Mouse (Mus musculus) forebrain, embryonic 10.5 days (tissue): ENCODE results near the gene Tenm3. TPM values are rescaled to one million over a fixed set of nuclear protein-coding genes. Genes with fewer than 3 reads are reported as not detected.

Source experiments
- DNase-seq: peaks from one replicate; pipeline ENCODE4 v3.0.0-alpha.2; 2017; ENCODE audit warnings: low spot score; ENCODE audit errors: extremely low spot score
- H3K27ac ChIP-seq: fragments of 300-500 bp; sonication (generic); 2 replicates; pipeline ENCODE4 v1.5.1; 2016; ENCODE audit warnings: mild to moderate bottlenecking
- H3K27me3 ChIP-seq: fragments of 300-500 bp; sonication (generic); 2 replicates; pipeline ENCODE4 v1.6.1; 2016; ENCODE audit warnings: mild to moderate bottlenecking; ENCODE audit not compliant: poor library complexity, severe bottlenecking
- H3K36me3 ChIP-seq: fragments of 300-500 bp; sonication (generic); replicated peaks from 2 replicates; pipeline ENCODE4 v1.6.1; 2016; ENCODE audit warnings: mild to moderate bottlenecking, moderate library complexity
- H3K4me1 ChIP-seq: fragments of 300-500 bp; sonication (generic); 2 replicates; pipeline ENCODE4 v1.6.1; 2016
- H3K4me3 ChIP-seq: fragments of 300-500 bp; sonication (generic); 2 replicates; pipeline ENCODE4 v1.5.1; 2016; ENCODE audit warnings: mild to moderate bottlenecking, moderate library complexity
- H3K9me3 ChIP-seq: fragments of 300-500 bp; sonication (generic); 2 replicates; pipeline ENCODE4 v1.6.1; 2016; ENCODE audit warnings: mild to moderate bottlenecking, moderate library complexity
- WGBS: fragments of 180-500 bp; shearing (Covaris S2); methylation state at CpG from one replicate; pipeline ENCODE4 v1.1.7; 2016; 5-methylcytosine and 5-hydroxymethylcytosine counted together
- polyA plus RNA-seq: library from polyadenylated mRNA; unstranded; fragments of >200 nt; fragmentation: Nextera tagmentation; extraction: Ambion mirVana; gene quantifications from 2 replicates; pipeline ENCODE4 v1.2.1, GENCODE M21; 2016

Gene Tenm3
- polyA plus RNA-seq, 1 experiment from 2014 or later = 41.4 TPM

GRCm38 (mm10) chr8:48797955-48798359 is 45.8 kb downstream of the Tenm3 start:
- DNase-seq = peak; percentile 12
- no peaks in the 10 kb centered on the region for H3K9me3 ChIP-seq
- WGBS = 89% methylated on average over 5 of the region's 5 CpGs
- no peak overlapping the region for H3K4me3 ChIP-seq
- peaks cover 9% of the 10 kb centered on the region for H3K27me3 ChIP-seq
- peaks cover 38% of the 10 kb centered on the region for H3K4me1 ChIP-seq
- H3K36me3 ChIP-seq = no peaks in the 10 kb centered on the region
- H3K27ac ChIP-seq = no peak overlapping the region

- no peak overlapping the region for H3K4me3 ChIP-seq
- 0 out of 2 replicates have a peak overlapping the region, but pooled peaks have one; percentile 8 for H3K27ac ChIP-seq
- no peaks in the 10 kb centered on the region for H3K9me3 ChIP-seq
- WGBS = 41% methylated on average over 7 of the region's 7 CpGs
- no peak for DNase-seq
- H3K4me1 ChIP-seq = peaks cover 41% of the 10 kb centered on the region
- peaks cover 21% of the 10 kb centered on the region for H3K27me3 ChIP-seq
- no peaks in the 10 kb centered on the region for H3K36me3 ChIP-seq
Measured at GRCm38 (mm10) chr8:48794285-48794684, 49.5 kb downstream of the Tenm3 start.

- peaks cover 21% of the 10 kb centered on the region for H3K27me3 ChIP-seq
- H3K4me3 ChIP-seq = no peak overlapping the region
- WGBS = 59% methylated on average over 8 of the region's 8 CpGs
- H3K27ac ChIP-seq = no peak overlapping the region
- H3K4me1 ChIP-seq = peaks cover 41% of the 10 kb centered on the region
- no peaks in the 10 kb centered on the region for H3K9me3 ChIP-seq
- H3K36me3 ChIP-seq = no peaks in the 10 kb centered on the region
- no peak for DNase-seq
Measured at GRCm38 (mm10) chr8:48793729-48794128, 50.0 kb downstream of the Tenm3 start.

- no peak overlapping the region for H3K27ac ChIP-seq
- H3K9me3 ChIP-seq = no peaks in the 10 kb centered on the region
- peaks cover 21% of the 10 kb centered on the region for H3K27me3 ChIP-seq
- peaks cover 34% of the 10 kb centered on the region for H3K4me1 ChIP-seq
- no peak for DNase-seq
- peaks cover 3% of the 10 kb centered on the region; the same call in 1 of the 2 replicates for H3K36me3 ChIP-seq
- no peak overlapping the region for H3K4me3 ChIP-seq
- 76% methylated on average over 10 of the region's 10 CpGs for WGBS
Measured at GRCm38 (mm10) chr8:48792587-48793326, 51.0 kb downstream of the Tenm3 start.

DNA sequence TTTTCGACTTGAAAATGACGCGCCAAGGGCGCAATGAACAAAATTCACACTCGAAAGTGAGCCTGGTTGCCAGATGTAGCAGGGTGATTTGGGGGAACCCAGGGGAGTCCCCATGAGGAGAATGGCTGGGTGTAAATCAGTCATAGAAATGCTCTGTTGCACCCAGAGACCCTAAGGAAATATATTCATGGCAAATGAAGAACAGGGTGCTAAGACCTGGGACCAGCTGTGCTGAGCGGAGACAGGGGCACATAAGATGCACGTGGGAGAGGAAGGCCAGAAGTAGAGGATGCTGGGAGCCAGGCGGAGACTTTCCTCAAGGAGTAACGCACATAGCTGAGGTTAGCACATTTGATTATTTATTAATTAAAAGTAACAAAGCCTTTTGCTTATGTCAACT is 60.4 kb downstream of the Tenm3 start:
- Histone ChIP-seq H3K4me3 (no peak overlapping the region), H3K9me3 (0 out of 2 replicates have a peak, but pooled peaks cover 2% of the 10 kb centered on the region), H3K4me1 (peaks cover 15% of the 10 kb centered on the region), H3K36me3 (peaks cover 19% of the 10 kb centered on the region), H3K27me3 (peaks cover 5% of the 10 kb centered on the region; the same call in 1 of the 2 replicates), H3K27ac (no peak overlapping the region)
- 96% methylated on average over 9 of the region's 9 CpGs for WGBS
- DNase-seq = no peak

GRCm38 (mm10) chr8:48780628-48781027 is 63.1 kb downstream of the Tenm3 start:
- 89% methylated on average over 6 of the region's 6 CpGs for whole genome bisulfite sequencing
- peaks cover 30% of the 10 kb centered on the region for H3K4me1 ChIP-seq
- H3K4me3 ChIP-seq = no peak overlapping the region
- no peak overlapping the region for H3K27ac ChIP-seq
- H3K27me3 ChIP-seq = peaks cover 15% of the 10 kb centered on the region; the same call in 1 of the 2 replicates
- no peak for DNase-seq
- 0 out of 2 replicates have a peak, but pooled peaks cover 2% of the 10 kb centered on the region for H3K9me3 ChIP-seq
- peaks cover 14% of the 10 kb centered on the region for H3K36me3 ChIP-seq

- peaks cover 15% of the 10 kb centered on the region; the same call in 1 of the 2 replicates for H3K27me3 ChIP-seq
- H3K4me3 ChIP-seq = no peak overlapping the region
- H3K9me3 ChIP-seq = no peaks in the 10 kb centered on the region
- peaks cover 44% of the 10 kb centered on the region for H3K4me1 ChIP-seq
- H3K27ac ChIP-seq = no peak overlapping the region
- WGBS = 83% methylated on average over 4 of the region's 4 CpGs
- no peak for DNase-seq
- peaks cover 6% of the 10 kb centered on the region; the same call in 1 of the 2 replicates for H3K36me3 ChIP-seq
Measured at GRCm38 (mm10) chr8:48779194-48779593, 64.6 kb downstream of the Tenm3 start.

DNA sequence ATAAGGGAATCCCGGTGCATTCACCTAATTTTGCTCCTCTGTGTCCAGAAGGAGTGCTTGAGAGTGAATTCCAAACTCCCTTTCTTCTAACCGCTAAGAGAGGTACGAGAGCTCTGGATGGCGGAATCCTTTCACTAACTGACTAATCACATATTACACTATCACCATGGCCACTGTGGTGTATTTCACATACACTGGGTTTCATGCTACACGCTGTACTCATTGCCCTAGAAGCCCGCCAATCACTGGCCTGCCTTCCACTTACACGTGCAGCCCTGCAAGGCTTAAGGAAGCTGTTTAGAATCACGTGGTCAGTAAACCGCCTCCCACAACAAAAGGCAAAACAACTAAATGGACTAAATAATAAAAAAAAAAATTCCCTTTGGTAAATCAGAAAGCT is 67.7 kb downstream of the Tenm3 start:
- DNase-seq = peak; percentile 41
- H3K36me3 ChIP-seq = peaks cover 6% of the 10 kb centered on the region; the same call in 1 of the 2 replicates
- H3K27me3 ChIP-seq = peaks cover 30% of the 10 kb centered on the region; the same call in 1 of the 2 replicates
- 0 out of 2 replicates have a peak, but pooled peaks cover 3% of the 10 kb centered on the region for H3K9me3 ChIP-seq
- H3K4me3 ChIP-seq = peak overlapping the region; percentile 31
- peak overlapping the region; percentile 85 for H3K27ac ChIP-seq
- peaks cover 39% of the 10 kb centered on the region for H3K4me1 ChIP-seq
- WGBS = 36% methylated on average over 9 of the region's 9 CpGs

DNA sequence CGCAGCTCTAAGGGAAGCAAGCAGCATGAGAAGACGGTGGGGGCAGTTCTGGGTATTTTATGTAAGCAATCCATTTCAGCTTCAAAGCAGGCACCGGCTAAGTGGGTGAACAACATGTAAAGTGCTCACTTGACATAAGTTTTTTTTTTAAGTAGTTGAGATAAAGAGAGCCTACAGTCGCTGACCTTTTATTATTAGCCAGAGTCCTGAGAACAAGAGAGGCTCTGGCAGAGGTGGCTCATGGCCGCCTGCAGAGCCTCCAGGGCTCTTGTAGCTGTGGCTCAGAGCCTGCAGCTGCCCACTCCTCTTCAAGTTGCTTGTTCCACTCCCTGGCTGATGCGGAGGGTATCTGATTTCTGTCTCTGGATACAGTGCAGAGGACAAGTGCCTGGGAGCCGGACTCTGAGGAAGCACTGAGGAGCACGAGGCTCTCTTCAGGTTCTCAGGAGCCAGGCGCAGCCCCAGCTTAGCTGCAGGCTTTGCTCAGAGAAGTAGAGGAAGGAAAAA is 68.2 kb downstream of the Tenm3 start:
- 5% methylated on average over 9 of the region's 9 CpGs for WGBS
- peak; percentile 61 for DNase-seq
- peak overlapping the region; percentile 31 for H3K4me3 ChIP-seq
- H3K27ac ChIP-seq = peak overlapping the region; percentile 85
- peaks cover 8% of the 10 kb centered on the region; the same call in 1 of the 2 replicates for H3K9me3 ChIP-seq
- peaks cover 30% of the 10 kb centered on the region; the same call in 1 of the 2 replicates for H3K27me3 ChIP-seq
- H3K4me1 ChIP-seq = peaks cover 37% of the 10 kb centered on the region
- peaks cover 11% of the 10 kb centered on the region for H3K36me3 ChIP-seq

DNA sequence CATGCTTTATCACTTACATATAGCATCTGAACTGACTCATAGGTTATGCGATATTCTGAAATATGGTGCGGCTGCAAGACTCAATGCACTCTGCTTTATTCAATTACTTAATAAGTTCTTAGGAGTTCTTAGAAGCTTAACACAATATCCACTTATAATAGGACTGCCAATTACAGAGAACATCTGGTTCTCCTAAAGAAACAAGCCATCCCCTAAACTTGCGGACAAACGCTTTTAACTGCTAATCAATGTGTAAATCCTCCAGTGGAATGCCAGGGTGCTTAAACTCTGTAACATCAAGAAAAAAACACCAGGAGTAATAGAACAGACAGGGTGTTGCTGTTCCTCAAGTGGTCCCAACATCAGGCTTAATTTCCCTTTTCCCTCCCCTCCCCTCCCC is 68.9 kb downstream of the Tenm3 start:
- Histone ChIP-seq H3K9me3 (peaks cover 9% of the 10 kb centered on the region; the same call in 1 of the 2 replicates), H3K27ac (no peak overlapping the region), H3K27me3 (peaks cover 30% of the 10 kb centered on the region; the same call in 1 of the 2 replicates), H3K4me1 (peaks cover 37% of the 10 kb centered on the region), H3K4me3 (no peak overlapping the region), H3K36me3 (peaks cover 13% of the 10 kb centered on the region)
- 10% methylated on average over 4 of the region's 4 CpGs for WGBS
- DNase-seq = no peak

DNA sequence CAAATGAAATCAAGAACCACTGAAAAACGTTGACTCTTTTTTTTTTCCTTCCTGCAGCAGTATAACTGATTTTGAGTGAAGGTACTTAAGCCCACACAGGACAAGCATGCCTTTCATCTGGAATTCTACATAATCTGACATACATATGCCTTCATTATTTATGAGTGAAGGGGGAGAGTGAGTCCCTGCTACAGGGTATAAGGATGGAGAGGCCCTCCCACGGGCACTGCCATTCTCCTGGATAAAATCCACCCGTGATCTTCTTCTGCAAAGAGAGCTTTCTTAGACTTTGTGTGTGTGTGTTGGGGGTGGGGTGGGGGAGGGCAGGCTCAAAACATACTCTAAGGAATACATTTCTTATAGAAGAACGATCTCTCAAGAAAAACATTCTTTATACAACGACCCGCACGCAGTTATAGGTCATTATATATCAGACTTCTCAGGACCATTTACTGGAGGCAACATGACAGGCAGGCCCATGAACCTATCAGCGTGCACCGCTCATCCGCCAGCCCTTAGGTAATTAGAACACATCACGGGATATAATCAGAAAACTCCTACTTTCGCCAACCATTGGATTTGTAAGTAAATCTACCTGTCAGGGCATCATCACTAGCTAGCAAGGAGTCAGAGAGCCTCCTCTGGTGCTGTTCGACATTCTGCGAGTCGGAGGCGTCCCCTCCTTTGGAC is 77.1 kb downstream of the Tenm3 start:
- WGBS = 84% methylated on average over 16 of the region's 16 CpGs

GRCm38 (mm10) chr8:48765212-48765611 is 78.5 kb downstream of the Tenm3 start:
- H3K4me1 ChIP-seq = peaks cover 28% of the 10 kb centered on the region
- no peaks in the 10 kb centered on the region; the same call in 1 of the 2 replicates for H3K9me3 ChIP-seq
- peaks cover 11% of the 10 kb centered on the region; the same call in 1 of the 2 replicates for H3K36me3 ChIP-seq
- H3K27ac ChIP-seq = no peak overlapping the region
- no peaks in the 10 kb centered on the region; the same call in 1 of the 2 replicates for H3K27me3 ChIP-seq
- DNase-seq = no peak
- WGBS = 64% methylated on average over 6 of the region's 6 CpGs
- no peak overlapping the region for H3K4me3 ChIP-seq

More for the DNA sequence above, 77.1 kb downstream of the Tenm3 start:
- H3K27me3 ChIP-seq = peaks cover 2% of the 10 kb centered on the region; the same call in 1 of the 2 replicates
- H3K9me3 ChIP-seq = peaks cover 9% of the 10 kb centered on the region; the same call in 1 of the 2 replicates
- H3K36me3 ChIP-seq = peaks cover 16% of the 10 kb centered on the region
- H3K4me3 ChIP-seq = no peak overlapping the region
- peak; percentile 10 for DNase-seq
- peaks cover 28% of the 10 kb centered on the region for H3K4me1 ChIP-seq
- no peak overlapping the region for H3K27ac ChIP-seq
